Mouse (Mus musculus) CD4-positive, CD25-positive, alpha-beta regulatory T cell, adult 4 months (primary cell): ENCODE measurements around the gene AI413582. TPM values are rescaled to one million over a fixed set of nuclear protein-coding genes. Genes with fewer than 3 reads are reported as not detected.

Source experiments
- ATAC-seq: one replicate; pipeline ENCODE4 v1.8.0; 2017
- polyA plus RNA-seq, 2 experiments: library from polyadenylated mRNA; unstranded; fragments of 100-300 nt; shearing (Covaris generic); gene quantifications; one replicate each; pipeline ENCODE4 v1.2.1; 2017

The AI413582 gene
- polyA plus RNA-seq, 2 experiments from 2014 or later = 106 to 112 TPM

DNA sequence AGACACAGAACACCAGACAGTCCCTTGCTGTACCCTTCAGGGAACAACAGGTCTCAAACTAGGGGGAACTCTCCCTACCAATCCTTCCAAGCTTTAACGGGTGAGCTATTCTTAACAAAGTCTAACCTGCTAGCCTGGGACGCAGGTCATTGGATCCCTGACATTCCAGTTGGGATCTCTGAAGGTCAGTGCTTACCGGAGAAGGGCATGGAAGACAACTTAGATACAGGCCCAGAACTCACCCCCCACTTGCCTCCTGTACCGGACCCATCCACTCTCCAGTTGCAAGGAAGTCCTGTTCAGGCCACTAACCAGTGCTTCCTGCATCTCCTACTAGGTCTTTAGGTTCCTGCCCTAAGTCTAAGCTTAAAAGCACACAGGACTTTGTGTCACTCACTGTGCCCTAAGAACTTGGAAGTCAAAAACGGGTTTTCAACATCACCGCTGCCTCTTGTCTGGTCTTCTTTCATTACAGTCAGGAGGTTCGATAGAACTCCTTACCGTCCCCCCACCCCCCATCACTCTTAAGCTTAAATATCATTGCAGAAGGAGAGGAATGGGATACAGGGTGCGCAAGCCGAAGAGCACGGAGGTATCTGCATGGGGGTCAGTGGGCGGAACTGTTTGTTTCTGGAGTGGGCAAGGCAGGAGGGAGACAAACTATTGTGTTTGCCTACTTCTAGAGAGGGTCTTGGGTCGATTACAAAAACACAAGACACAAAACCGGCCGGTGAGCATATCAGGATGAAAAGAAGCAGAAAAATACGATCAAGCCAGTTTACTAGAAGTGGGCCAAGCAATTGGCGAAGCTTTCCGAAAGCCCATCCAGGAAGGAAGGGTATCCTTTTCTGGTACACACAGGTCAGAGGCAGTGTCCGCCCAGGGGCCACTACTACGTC is 11.2 kb downstream of the AI413582 start:
- ATAC-seq = no peak

- ATAC-seq = no peak
These were observed 13.0 kb downstream of the AI413582 start for GRCm38 (mm10) chr17:27552215-27553201.

GRCm38 (mm10) chr17:27551393-27551940 is 14.1 kb downstream of the AI413582 start:
- ATAC-seq = no peak

DNA sequence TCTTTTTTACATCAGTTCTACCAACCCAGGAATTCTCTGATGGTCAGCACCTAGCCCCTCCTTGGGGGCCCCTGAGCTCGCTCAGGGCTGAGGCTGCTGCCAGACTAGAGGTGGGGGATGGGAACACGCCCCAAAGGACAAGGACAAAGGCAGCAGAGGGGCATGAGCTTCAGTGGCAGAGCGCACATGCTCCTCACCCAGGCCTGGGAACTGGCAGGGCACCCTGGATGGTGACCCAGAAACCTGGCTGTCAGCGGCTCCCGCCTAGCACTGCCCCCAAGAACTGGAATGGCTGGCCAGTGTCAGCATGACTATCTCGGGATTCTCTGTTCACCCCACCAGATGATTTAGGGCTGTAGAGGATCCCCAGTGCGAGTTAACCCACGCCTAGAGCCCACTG is 16.3 kb downstream of the AI413582 start:
- ATAC-seq = no peak

- ATAC-seq = no peak
These were observed 18.2 kb downstream of the AI413582 start for GRCm38 (mm10) chr17:27547253-27547868.

DNA sequence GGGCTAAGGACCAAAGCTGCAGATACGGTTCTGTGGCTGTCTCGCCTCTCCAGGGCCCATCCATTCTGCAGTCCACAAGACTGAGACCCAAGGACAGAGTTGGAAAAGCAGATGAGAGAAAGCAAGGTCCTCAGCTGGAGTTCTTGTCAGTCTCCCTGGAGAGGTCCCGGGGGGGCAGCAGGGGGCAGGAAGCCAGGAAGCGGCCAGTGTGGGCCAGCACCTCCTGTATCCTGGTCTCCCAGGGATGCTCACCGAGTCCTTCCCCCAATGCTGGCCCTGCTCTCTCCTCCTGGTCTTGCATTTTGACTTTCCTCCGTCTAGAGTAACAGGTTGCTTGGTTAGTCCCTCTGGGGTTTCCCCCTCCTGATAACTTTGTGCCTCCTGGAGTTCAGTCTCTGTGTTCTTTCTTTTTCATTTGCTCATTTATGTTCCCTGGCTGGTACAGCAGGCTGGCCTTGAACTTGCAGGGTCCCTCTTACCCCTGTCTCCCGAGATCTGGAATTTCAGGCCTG is 18.9 kb downstream of the AI413582 start:
- ATAC-seq = no peak

DNA sequence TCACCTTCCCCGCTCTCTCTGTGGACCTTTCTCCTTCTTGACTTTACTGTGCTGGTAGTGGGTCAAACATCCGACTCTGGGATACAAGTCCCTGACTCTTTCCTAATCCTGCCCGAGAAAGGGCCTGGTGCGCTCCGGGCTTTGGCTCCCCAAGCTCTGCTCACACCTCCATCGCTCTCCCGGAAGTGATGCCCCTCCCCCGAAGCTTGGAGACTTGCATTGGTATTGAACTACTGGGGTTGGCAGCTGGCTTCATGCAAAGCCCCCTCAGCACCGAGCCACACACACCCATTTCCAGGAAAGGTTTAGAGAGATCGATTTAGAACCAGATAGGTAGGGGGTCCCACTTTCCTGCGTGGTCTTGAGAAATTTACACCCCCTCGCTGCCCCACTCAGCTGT is 19.6 kb downstream of the AI413582 start:
- no peak for ATAC-seq

DNA sequence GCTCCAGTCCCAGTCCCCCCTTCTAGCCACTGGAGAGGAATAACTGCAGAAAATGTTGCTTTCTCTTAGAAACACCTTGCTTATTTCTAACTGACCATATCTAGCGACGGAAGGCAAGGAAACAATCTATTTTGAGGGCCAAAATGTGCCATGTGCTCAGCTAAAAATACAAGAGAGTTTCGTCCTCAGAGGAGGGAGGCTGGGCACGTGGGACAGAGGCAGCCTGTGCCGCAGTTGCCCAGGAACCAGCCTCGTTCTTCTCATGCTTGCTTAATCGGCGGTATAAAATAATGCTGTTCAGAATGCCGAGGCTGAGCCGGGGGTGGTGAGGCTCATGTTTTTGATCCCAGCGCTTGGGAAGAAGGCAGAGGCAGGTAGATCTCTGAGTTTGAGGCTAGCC is 21.0 kb downstream of the AI413582 start:
- ATAC-seq = no peak

GRCm38 (mm10) chr17:27541984-27542383 is 23.6 kb downstream of the AI413582 start:
- ATAC-seq = no peak

- no peak for ATAC-seq
These were observed 24.3 kb downstream of the AI413582 start for GRCm38 (mm10) chr17:27541261-27541660.

DNA sequence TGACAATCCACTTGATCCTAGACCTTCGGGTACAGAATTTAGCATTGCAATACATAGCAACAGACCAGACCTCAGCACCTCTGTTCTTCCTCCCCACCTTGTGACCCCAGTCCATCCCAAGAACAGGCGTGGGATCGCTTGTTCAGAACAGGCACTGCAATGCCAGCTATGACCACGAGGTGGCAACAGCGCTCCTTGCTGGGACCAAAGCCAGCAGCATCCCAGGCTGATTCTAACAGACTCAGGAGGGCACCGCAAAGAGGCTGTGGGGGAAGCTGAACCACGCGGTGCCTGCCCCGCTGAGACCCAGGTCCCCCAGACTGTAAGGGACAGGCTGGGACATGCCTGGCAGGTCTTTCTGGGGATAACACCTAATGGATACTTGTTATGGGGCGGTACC is 30.8 kb downstream of the AI413582 start:
- peak; percentile 77 for ATAC-seq

DNA sequence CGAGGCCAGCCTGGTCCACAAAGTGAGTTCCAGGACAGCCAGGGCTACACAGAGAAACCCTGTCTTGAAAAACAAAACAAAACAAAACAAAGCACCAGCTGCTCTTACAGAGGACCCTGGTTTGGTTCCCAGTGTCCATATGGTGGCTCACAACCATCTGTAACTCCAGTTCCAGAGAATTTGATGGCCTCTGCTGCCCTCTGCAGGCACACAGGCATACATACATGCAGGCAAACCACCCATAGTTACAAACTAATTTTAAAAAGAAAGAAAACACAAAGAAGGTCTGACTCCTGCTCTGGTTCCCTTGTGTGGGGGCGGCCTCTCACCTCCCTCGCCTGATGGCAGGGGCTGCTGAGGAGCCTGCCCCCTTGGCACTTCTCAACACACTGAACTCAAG is 32.2 kb downstream of the AI413582 start:
- no peak for ATAC-seq

DNA sequence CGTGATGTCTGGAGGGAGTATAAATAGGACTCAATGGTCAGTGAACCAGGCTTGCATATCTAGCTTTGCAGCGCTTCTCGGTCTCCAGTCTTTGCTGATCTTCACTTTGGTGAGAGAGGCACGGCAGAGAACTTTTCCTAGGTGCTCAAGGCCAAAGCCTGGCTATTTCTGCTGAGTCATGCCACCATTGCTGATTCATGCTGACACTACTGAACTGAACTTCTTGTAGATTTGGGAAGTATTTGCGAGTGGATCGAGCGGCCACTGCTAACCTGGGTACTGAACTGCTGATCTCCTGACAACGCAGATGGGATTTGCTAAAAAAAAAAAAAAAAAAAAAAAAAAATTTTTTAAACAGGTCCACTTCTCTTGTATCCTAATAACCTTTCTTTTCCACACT is 33.5 kb downstream of the AI413582 start:
- ATAC-seq = no peak

DNA sequence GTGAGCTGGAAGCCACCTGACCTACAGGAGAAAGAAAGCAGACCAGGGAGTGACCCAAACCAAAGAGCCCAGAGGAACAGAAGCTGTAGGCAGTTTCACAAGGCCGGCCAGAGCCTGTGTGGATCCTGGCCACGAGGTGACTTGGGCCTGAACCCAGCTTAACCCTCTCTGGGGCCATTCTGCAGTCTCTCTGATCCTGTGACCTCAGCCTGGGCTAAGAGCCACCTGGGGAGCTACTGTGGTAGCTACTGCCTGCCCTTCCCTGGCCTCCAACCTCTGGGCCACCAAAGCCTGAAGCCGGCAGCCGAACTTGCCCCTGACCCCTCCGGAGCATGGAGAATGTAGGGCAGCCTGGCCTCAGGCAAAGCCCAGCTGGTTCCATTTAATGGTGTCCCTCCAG is 36.8 kb downstream of the AI413582 start:
- no peak for ATAC-seq

DNA sequence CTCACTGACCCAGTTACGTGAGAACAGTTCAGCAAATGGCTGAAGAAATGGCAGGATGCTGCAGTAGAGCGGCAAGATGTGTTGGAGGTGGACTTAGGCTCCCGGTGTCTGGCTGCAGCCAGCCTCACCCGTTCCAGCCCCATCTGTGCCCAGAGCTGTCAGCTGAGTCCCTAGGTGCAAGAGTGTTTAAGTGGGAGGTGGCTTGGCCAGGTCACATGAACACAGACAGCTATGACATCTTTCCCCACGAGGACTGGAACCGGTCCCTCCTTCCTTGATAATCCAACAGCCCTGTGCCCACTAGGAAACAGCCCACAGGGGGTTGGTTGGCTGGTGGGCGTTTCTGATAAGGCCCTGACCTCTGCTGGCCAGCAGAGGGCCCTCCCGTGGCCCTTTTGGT is 37.5 kb downstream of the AI413582 start:
- ATAC-seq = no peak

GRCm38 (mm10) chr17:27527188-27527587 is 38.4 kb downstream of the AI413582 start:
- no peak for ATAC-seq

GRCm38 (mm10) chr17:27523121-27523520 is 42.4 kb downstream of the AI413582 start:
- no peak for ATAC-seq

GRCm38 (mm10) chr17:27521303-27521702 is 44.3 kb downstream of the AI413582 start, which contains the start of gene Grm4:
Grm4 (minus strand) TSS chr17:27521403.
- ATAC-seq = no peak

DNA sequence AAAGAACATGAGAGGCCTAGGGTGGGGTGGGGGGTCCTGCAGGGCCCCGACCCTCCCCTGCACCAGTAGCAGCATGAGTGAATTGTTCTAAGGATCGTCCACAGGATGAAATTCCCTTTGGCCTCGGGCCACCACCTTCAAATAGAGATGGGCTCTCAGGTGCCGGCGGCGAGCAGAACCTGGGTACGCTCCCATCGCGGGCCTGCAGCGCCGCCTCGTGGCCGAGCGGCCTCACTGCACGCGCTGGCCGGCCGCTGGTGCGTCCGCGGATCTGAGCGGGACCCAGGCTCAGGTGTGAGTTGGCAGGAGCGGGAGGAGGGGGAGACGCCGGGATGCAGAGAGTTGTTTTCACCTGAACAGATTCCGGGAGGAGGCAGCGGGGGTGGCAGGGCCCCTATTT is 45.0 kb downstream of the AI413582 start:
- no peak for ATAC-seq

GRCm38 (mm10) chr17:27518700-27519595 is 46.6 kb downstream of the AI413582 start:
- ATAC-seq = no peak

DNA sequence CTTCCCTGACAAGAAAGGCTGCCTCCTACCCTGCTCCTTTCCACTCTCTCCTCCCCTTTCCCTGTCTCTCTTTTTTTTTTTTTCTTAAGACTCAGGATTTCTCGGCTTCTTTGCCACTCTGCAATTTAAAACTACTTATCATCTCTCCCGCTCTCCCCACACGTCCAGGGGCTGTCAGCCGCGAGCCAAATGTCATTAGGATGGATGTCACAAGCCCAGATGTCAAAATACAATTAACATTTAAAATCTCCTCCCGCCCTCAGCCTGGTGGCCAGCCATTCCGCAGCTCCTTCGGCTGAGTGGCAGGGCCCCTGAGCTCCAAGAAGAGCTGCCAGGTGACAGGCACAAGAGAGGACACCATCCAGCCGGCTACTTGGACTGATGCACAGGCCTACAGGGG is 47.3 kb downstream of the AI413582 start:
- no peak for ATAC-seq
